Mouse (Mus musculus) frontal cortex, postnatal 10 days (tissue): ENCODE results near the gene Epb41l3.

Experiments used
- DNase-seq, 2 experiments: peaks; one replicate each; pipeline ENCODE4 v3.0.0; 2022; ENCODE audit warnings: low spot score in 2 of 2, mixed read lengths in 1 of 2

The Epb41l3 gene

DNA sequence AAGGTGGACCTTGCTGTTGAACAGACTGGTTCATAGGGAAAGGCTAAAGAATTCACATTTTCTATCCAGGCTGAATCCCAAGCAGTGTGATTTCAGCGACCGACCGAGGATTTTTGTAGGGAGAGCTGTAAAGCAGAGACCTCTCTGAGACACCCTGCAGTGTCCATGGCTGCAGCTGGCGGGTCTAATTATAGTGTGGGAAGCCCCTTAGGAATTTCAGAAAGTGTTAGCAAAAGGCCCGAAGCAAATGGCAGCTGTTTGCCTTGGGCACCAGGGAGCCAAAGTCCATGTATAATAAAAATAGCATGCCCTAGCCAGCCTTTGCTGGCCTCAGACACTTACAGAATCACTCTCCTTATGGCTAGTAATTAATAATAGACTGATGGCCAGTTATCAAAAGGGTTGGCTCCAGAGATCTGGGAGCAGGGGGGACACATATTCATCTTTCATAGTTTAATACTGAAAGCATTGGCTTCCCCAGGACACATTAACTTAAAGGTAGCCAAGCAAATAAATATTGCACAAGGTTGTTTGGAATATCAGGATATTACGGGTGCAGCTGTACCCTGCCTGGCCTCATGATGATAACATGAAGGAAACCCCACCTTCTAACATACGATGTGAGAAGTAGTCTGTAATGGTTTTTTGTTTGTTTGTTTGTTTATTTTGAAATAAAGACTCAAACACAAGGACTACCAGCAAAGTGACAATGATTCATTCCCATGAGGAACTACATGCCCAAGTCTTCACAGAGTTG lies 106.3 kb downstream of the Epb41l3 start:
- no peak for DNase-seq

- DNase-seq, result no peak
Observed at GRCm38 (mm10) chr17:69187794-69188193, 112.3 kb downstream of the Epb41l3 start.

- DNase-seq, result no peak
Observed at GRCm38 (mm10) chr17:69192863-69193493, 117.5 kb downstream of the Epb41l3 start.

DNA sequence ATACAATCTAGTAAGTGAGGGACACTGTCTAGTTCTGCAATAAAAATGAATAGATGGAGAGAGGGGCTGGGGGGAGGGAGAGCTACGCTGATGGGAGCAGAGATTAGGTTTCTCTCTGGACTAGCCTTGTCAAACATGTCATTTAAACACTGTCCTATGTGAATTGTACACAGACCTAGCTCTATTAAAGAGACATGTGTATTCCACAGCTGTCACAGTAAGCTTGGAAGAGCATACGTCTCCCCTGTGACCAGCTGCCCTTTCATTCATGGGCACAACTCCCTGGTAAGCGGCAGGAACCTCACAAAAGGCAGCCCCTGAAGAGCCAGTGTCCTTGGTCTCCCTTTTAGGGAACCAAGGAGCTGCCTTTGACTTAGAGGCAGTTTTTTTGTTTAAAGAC lies 119.1 kb downstream of the Epb41l3 start:
- no peak for DNase-seq

- DNase-seq, result no peak
Observed at GRCm38 (mm10) chr17:69195758-69196157, 120.3 kb downstream of the Epb41l3 start.

DNA sequence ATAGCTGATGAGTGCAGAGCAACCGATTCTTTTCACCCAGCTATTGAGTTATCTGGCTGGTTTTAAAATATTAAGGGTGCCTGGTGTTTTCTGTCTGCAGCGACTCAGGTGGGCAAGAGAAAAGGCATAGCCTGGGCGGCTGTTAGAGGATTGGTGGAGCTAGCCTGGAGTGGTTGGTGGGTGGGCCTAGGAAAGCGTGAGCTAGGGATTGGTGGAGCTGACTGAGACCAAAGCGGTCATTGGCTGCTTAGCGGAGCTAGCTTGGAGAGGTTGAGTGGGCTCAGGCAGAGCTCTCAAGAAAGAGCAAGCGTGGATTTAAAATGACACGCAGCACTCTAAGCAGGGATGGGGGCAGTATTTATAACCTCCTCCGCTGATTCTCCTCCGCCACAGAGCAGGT lies 121.2 kb downstream of the Epb41l3 start:
- DNase-seq, result no peak

GRCm38 (mm10) chr17:69198805-69199204 lies 123.3 kb downstream of the Epb41l3 start:
- no peak for DNase-seq

DNA sequence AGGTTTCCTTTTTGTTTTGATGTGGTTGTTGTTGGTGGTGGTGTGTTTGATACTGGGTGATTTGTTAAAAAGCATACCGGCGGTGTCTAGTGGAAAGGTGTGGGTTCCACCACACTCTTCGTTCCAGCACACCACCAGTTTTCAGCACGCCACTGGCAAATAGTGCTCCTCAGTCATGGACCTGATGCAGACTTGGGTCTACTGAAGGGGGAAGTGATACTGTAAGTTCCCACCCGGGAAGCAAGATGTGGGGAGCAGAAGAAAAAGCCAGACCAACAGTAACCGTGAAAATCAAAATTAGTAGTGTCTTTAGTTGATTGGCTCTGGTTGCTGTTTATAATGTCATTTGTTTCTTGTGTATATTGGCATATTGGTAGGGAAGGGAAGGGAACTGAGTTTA lies 124.3 kb downstream of the Epb41l3 start:
- DNase-seq, result no peak

DNA sequence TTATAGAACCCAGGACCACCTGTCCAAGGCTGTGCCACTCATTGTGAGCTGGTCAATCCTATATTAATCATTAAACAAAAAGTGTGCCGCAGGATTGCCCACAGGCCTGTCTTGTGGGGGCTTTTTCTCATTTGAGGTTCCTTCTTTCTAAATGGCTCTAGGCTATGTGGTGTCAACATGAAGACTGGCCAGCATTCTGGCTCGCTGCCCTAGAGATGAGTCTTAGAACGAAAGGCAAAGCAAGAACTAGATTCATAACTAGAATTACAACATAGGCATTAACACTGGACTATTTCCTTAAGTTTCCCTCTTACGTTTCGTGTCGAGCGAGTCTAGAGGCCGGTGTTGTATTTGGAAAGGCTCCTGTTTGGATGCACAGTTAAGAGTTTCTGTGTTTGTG lies 125.5 kb downstream of the Epb41l3 start:
- no peak for DNase-seq

- DNase-seq, result no peak
Observed at GRCm38 (mm10) chr17:69205282-69205999, 130.0 kb downstream of the Epb41l3 start.

- DNase-seq, result no peak
Observed at GRCm38 (mm10) chr17:69207562-69208312, 132.3 kb downstream of the Epb41l3 start.

- DNase-seq, result no peak
Observed at GRCm38 (mm10) chr17:69211065-69211464, 135.6 kb downstream of the Epb41l3 start.

- DNase-seq, result no peak
Observed at GRCm38 (mm10) chr17:69216120-69216519, 140.6 kb downstream of the Epb41l3 start.

GRCm38 (mm10) chr17:69220849-69221248 lies 145.4 kb downstream of the Epb41l3 start:
- DNase-seq, result no peak

DNA sequence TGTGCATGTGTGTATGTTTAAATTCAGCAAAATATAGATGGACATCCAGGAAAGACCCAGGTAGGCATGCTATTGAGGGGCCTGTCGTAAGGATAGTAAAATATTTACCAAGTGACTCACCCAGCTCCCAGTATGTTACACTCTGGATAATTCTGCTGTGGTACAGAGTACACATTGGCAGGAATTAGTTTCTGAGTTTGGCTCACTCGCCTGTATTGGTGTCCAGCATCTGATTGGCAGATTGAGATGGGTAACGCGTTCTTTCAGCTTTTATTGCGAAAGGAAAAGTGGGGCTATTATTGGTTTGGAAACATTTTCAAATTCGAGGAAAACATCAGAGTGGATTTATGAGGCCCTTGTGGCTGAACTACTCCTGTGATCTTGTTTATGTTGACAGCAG lies 145.9 kb downstream of the Epb41l3 start:
- no peak for DNase-seq

GRCm38 (mm10) chr17:69221966-69222692 lies 146.6 kb downstream of the Epb41l3 start:
- no peak for DNase-seq

GRCm38 (mm10) chr17:69225996-69226395 lies 150.5 kb downstream of the Epb41l3 start:
- no peak for DNase-seq

DNA sequence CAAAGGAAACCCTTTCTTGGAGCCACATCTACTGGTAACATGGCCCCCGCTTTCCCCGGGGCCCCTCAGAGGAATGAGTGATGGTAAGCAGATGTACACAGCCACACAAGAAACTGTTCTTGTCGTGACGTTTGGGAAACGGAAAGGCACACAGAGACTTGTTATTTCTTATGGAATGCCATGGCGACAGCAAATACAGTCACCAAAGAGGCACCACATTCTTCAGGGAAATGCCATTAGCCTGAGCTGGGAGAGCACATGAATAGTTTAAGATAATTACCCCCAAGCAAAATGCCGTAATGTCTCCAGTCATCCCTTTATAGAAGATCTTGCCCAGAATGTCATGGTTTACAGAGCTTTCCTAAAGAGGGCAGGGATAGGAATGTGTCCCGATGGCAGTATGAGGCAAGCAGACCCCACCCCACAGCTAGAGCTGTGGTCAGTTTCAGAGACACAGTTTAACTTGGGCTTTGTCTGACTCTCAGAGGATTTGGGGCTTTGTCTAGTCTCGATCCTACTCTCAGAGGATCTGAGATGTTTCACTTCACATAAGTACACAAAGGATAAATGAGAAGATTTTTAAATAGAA lies 152.0 kb downstream of the Epb41l3 start:
- no peak for DNase-seq

- DNase-seq, result no peak
Observed at GRCm38 (mm10) chr17:69229451-69229850, 154.0 kb downstream of the Epb41l3 start.

DNA sequence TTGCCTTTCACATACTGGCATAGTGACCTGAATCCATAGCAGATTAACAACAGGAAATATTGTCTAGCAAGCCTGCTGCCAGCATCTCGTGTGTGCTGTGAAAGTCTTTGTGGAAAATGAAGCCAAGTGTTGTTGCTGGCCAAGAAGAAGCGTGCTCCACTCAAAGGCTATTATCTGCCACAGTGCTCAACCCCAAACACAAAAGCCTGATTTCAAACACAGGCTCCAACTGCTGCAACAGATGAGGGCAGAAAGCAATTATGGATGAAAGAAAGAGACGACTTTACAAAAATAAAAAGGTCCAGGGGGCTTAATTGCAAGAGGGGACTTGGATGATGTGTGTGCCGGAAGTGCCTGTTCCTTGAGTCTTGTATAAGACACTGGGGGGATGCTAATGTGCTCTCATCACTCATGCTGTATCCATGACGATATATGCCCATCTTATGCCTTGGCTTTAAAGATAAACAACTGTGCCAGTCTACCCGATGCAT lies 154.7 kb downstream of the Epb41l3 start:
- no peak for DNase-seq

- no peak for DNase-seq
Observed at GRCm38 (mm10) chr17:69231360-69231759, 155.9 kb downstream of the Epb41l3 start.
